Mouse (Mus musculus) embryonic facial prominence, embryonic 12.5 days (tissue): ENCODE results near the gene Ehmt2. TPM values are rescaled to one million over a fixed set of nuclear protein-coding genes. Genes with fewer than 3 reads are reported as not detected.
A peak's percentile ranks its signal among the peaks of the same experiment; 100 is the strongest.
"Not testable (repeated sequence)": the region's sequence is repeated elsewhere in the genome, so short reads cannot be mapped to it uniquely, and the experiment has no call there.

ENCODE experiments used
- ATAC-seq: fragments of 200-750 bp; cut with Nextera tagmentation; 2 replicates; pipeline ENCODE4 v1.8.0; 2017; ENCODE audit not compliant: insufficient number of reproducible peaks, insufficient read depth, low FRiP score, low TSS enrichment
- H3K27ac ChIP-seq: fragments of 300-500 bp; sonication (generic); 2 replicates; pipeline ENCODE4 v1.5.1; 2016; ENCODE audit warnings: mild to moderate bottlenecking
- H3K27me3 ChIP-seq: fragments of 300-500 bp; sonication (generic); 2 replicates; pipeline ENCODE4 v1.6.1; 2016; ENCODE audit warnings: mild to moderate bottlenecking, moderate library complexity
- H3K36me3 ChIP-seq: fragments of 300-500 bp; sonication (generic); 2 replicates; pipeline ENCODE4 v1.6.1; 2016; ENCODE audit warnings: mild to moderate bottlenecking
- H3K4me1 ChIP-seq: fragments of 300-500 bp; sonication (generic); 2 replicates; pipeline ENCODE4 v1.6.1; 2016
- H3K4me2 ChIP-seq: fragments of 300-500 bp; sonication (generic); replicated peaks from 2 replicates; pipeline ENCODE4 v1.6.1; 2016; ENCODE audit warnings: mild to moderate bottlenecking, moderate library complexity
- H3K4me3 ChIP-seq: fragments of 300-500 bp; sonication (generic); 2 replicates; pipeline ENCODE4 v1.5.1; 2016; ENCODE audit warnings: mild to moderate bottlenecking
- H3K9ac ChIP-seq: fragments of 300-500 bp; sonication (generic); 2 replicates; pipeline ENCODE4 v1.6.1; 2016; ENCODE audit warnings: mild to moderate bottlenecking, moderate library complexity
- H3K9me3 ChIP-seq: fragments of 300-500 bp; sonication (generic); 2 replicates; pipeline ENCODE4 v1.6.1; 2016; ENCODE audit warnings: mild to moderate bottlenecking, moderate library complexity
- WGBS: fragments of 180-500 bp; shearing (Covaris S2); methylation state at CpG from one replicate; pipeline ENCODE4 v1.1.7; 2016; 5-methylcytosine and 5-hydroxymethylcytosine counted together
- microRNA-seq: library from miRNA; unstranded; fragments of <30 nt; microRNA quantifications from one replicate; pipeline ENCODE4, GENCODE M21; 2017
- polyA plus RNA-seq: library from polyadenylated mRNA; unstranded; fragments of >200 nt; fragmentation: Nextera tagmentation; extraction: Ambion mirVana; gene quantifications from 2 replicates; pipeline ENCODE4 v1.2.1, GENCODE M21; 2016

The Ehmt2 gene
- polyA plus RNA-seq, 1 experiment from 2014 or later, result 111 TPM

- not testable (repeated sequence) for H3K9ac ChIP-seq, H3K36me3 ChIP-seq, H3K27me3 ChIP-seq, H3K27ac ChIP-seq, H3K9me3 ChIP-seq, H3K4me1 ChIP-seq
- 2% methylated on average over 31 of the region's 47 CpGs for WGBS
- H3K4me3 ChIP-seq, result peak overlapping the region; percentile 51
- ATAC-seq, result peak; percentile 12; the same call in 1 of the 2 replicates
- peak overlapping the region; percentile 57 for H3K4me2 ChIP-seq
These were observed 60.5 kb downstream of the Ehmt2 start for GRCm38 (mm10) chr17:34958734-34959129.

DNA sequence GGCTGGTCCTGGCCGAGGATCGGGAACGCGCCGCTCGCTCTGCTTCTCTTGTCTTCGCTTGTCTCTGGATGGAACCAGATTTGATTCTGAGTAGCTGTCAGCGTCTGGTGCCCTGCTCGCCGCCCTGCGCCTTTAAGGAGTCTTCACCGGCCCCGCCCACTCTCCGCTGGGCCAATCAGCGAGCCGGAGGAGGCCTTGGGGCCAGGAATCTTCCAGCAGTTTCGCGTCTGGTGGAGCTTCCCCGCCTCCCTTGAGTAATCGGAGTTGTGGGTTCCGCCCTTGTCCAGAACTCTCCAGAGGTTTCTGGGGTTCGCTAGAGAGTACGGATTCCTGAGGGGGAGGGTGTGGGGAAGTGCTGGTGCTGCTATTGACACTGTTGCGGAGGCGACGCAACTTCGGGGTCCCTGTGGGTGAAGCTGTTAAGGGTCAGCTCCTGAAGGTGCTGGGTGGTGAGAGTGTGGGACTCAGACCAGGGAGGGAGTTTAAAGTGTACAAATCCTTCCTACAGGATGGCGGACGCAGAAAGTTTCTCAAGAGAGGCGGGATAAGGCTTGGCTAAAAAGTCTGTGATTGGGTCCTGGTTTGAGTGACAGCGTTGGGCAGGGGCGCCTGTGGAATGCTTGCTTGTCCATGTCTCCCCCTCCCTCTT, 61.0 kb downstream of the Ehmt2 start, which contains the start of gene Hspa1b:
Gene Hspa1b, minus strand, starts transcription at position 109 of the 649 bp plus-strand sequence.
- Histone ChIP-seq H3K4me3 (peak within 1 kb of the TSS; percentile 51), H3K27ac (peak within 1 kb of the TSS; percentile 93), H3K4me2 (peak within 1 kb of the TSS; percentile 57), H3K9ac (peak within 1 kb of the TSS; percentile 65)
- not testable (repeated sequence) for H3K27me3 ChIP-seq, H3K36me3 ChIP-seq, H3K9me3 ChIP-seq, H3K4me1 ChIP-seq
- peak; percentile 84 for ATAC-seq
- WGBS, result under 1% methylated on average over 30 of the region's 32 CpGs

DNA sequence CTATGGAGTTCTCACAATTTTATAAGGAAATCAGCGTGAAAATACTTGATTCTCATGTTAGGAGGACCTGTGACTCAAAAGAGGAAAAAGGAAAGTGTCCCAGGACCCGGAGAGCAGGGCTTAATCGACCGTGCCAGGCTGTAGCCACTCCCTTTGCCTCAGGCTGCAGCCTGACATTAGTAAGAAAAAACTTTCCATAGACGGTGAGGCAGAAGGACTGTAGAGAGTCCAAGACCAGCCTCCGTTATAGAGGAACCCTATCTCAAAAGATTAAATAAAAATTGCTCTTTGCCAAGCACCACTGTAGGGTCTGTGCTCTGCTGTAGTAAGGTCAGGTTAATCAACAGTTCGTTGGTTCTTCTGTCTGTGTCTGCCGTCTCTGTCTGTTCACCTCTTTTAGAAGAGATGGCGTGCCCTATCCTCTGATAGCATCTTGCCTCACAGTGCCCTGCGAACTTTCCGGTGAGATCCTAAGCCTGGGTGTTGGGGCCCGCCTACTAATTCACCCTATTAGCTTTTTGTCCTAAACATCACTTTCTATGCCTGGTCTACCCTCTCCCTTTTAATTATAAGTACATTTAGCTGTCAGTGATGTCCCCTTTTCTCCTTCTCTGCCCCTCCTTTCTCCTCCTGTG, 61.7 kb downstream of the Ehmt2 start:
- no peak for ATAC-seq
- 0 out of 2 replicates have a peak, but pooled peaks cover 5% of the 10 kb centered on the region for H3K4me1 ChIP-seq
- 11% methylated on average over 12 of the region's 12 CpGs for WGBS
- H3K36me3 ChIP-seq, result no peaks in the 10 kb centered on the region
- H3K4me2 ChIP-seq, result peak overlapping the region; percentile 57
- H3K9me3 ChIP-seq, result no peaks in the 10 kb centered on the region
- H3K27me3 ChIP-seq, result peaks cover 8% of the 10 kb centered on the region
- peak overlapping the region; percentile 51 for H3K4me3 ChIP-seq
- H3K9ac ChIP-seq, result peak overlapping the region; percentile 31
- peak overlapping the region; percentile 93 for H3K27ac ChIP-seq

GRCm38 (mm10) chr17:34960702-34961493, 62.6 kb downstream of the Ehmt2 start:
- no peak overlapping the region for H3K9ac ChIP-seq
- H3K4me1 ChIP-seq, result 0 out of 2 replicates have a peak, but pooled peaks cover 5% of the 10 kb centered on the region
- H3K9me3 ChIP-seq, result no peaks in the 10 kb centered on the region
- no peak overlapping the region for H3K4me3 ChIP-seq
- peaks cover 4% of the 10 kb centered on the region for H3K27me3 ChIP-seq
- no peak for ATAC-seq
- no peak overlapping the region for H3K27ac ChIP-seq
- no peaks in the 10 kb centered on the region for H3K36me3 ChIP-seq
- H3K4me2 ChIP-seq, result no peak overlapping the region

DNA sequence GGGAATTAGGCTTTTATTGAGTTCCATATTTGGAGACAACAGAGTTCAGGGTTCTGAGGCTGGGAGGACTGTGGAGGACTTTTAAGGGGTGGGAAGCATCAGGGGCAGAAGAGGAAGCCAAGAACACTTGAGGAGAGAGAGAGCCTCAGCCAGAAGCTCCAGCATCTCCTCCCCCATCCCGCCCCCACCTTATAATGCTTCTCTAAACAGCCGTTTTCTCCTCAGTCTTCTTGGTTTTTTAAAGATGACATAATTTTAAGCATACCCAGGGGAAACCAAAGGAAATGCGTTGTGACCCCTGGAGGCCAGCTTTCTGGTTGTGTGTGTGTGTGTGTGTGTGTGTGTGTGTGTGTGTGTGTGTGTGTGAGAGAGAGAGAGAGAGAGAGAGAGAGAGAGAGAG, 63.9 kb downstream of the Ehmt2 start:
- 0 out of 2 replicates have a peak, but pooled peaks cover 5% of the 10 kb centered on the region for H3K4me1 ChIP-seq
- H3K27me3 ChIP-seq, result no peaks in the 10 kb centered on the region; the same call in 1 of the 2 replicates
- ATAC-seq, result no peak
- H3K4me3 ChIP-seq, result no peak overlapping the region
- H3K36me3 ChIP-seq, result no peaks in the 10 kb centered on the region
- no peaks in the 10 kb centered on the region for H3K9me3 ChIP-seq
- no peak overlapping the region for H3K4me2 ChIP-seq
- 25% methylated on average over 3 of the region's 3 CpGs for WGBS
- no peak overlapping the region for H3K27ac ChIP-seq
- no peak overlapping the region for H3K9ac ChIP-seq

GRCm38 (mm10) chr17:34962841-34963240, 64.6 kb downstream of the Ehmt2 start:
- H3K4me2 ChIP-seq, result no peak overlapping the region
- H3K4me3 ChIP-seq, result no peak overlapping the region
- no peaks in the 10 kb centered on the region for H3K36me3 ChIP-seq
- H3K9ac ChIP-seq, result no peak overlapping the region
- no peak for ATAC-seq
- H3K27me3 ChIP-seq, result peaks cover 5% of the 10 kb centered on the region
- 61% methylated on average over 1 of the region's 1 CpGs for WGBS
- 0 out of 2 replicates have a peak, but pooled peaks cover 5% of the 10 kb centered on the region for H3K4me1 ChIP-seq
- H3K9me3 ChIP-seq, result no peaks in the 10 kb centered on the region
- H3K27ac ChIP-seq, result no peak overlapping the region

Small RNA genes lying within 50 kb of the gene (microRNA-seq; reads per million reads assigned to microRNA genes)
- gene Mir6972, result not detected

Other genes with a start within 250 kb of the Ehmt2 start
- 0.01 and 0.05 TPM in 2 replicates for gene Tnxb, start 227.9 kb upstream of the Ehmt2 start, polyA plus RNA-seq
- gene C4b, start 154.6 kb upstream of the Ehmt2 start, polyA plus RNA-seq, result 0.05 TPM in 1 of 2 replicates, not detected in the other
- gene Cyp21a1, start 93.9 kb upstream of the Ehmt2 start, polyA plus RNA-seq, result not detected in 2 replicates
- gene Stk19, start 61.5 kb upstream of the Ehmt2 start, polyA plus RNA-seq, result 21.5 and 23.8 TPM in 2 replicates
- gene Dxo, start 61.5 kb upstream of the Ehmt2 start, polyA plus RNA-seq, result 65.5 and 77.7 TPM in 2 replicates
- gene Skiv2l, start 48.3 kb upstream of the Ehmt2 start, polyA plus RNA-seq, result 61.6 and 64.3 TPM in 2 replicates
- gene Nelfe, start 48.1 kb upstream of the Ehmt2 start, polyA plus RNA-seq, result 127 and 134 TPM in 2 replicates
- gene Cfb, start 36.0 kb upstream of the Ehmt2 start, polyA plus RNA-seq, result 1.1 and 1.7 TPM in 2 replicates
- gene Zbtb12, start 19.0 kb upstream of the Ehmt2 start, polyA plus RNA-seq, result 8.6 and 8.9 TPM in 2 replicates
- 0.31 TPM in 1 of 2 replicates, not detected in the other for gene Gm20547, start 16.4 kb upstream of the Ehmt2 start, polyA plus RNA-seq
- 1.2 and 2.5 TPM in 2 replicates for gene C2, start 204 bp upstream of the Ehmt2 start, polyA plus RNA-seq
- 0.29 TPM in 1 of 2 replicates, not detected in the other for gene Slc44a4, start 16.0 kb downstream of the Ehmt2 start, polyA plus RNA-seq
- gene Neu1, start 32.8 kb downstream of the Ehmt2 start, polyA plus RNA-seq, result 19.2 and 20.8 TPM in 2 replicates
- 0.33 and 0.36 TPM in 2 replicates for gene Hspa1b, start 60.8 kb downstream of the Ehmt2 start, polyA plus RNA-seq
- not detected in 2 replicates for gene Gm20481, start 71.4 kb downstream of the Ehmt2 start, polyA plus RNA-seq
- 4.2 and 4.9 TPM in 2 replicates for gene Hspa1a, start 73.7 kb downstream of the Ehmt2 start, polyA plus RNA-seq
- gene Hspa1l, start 74.2 kb downstream of the Ehmt2 start, polyA plus RNA-seq, result 0.84 and 0.99 TPM in 2 replicates
- 212 and 230 TPM in 2 replicates for gene Lsm2, start 83.4 kb downstream of the Ehmt2 start, polyA plus RNA-seq
- gene Vars, start 102.5 kb downstream of the Ehmt2 start, polyA plus RNA-seq, result 150 and 160 TPM in 2 replicates
- gene Vwa7, start 118.1 kb downstream of the Ehmt2 start, polyA plus RNA-seq, result 0.20 and 0.25 TPM in 2 replicates
- 8.7 and 9.5 TPM in 2 replicates for gene Sapcd1, start 129.5 kb downstream of the Ehmt2 start, polyA plus RNA-seq
- gene Msh5, start 148.3 kb downstream of the Ehmt2 start, polyA plus RNA-seq, result 3.7 and 4.2 TPM in 2 replicates
- gene Clic1, start 151.5 kb downstream of the Ehmt2 start, polyA plus RNA-seq, result 205 and 211 TPM in 2 replicates
- gene Ddah2, start 160.6 kb downstream of the Ehmt2 start, polyA plus RNA-seq, result 471 and 492 TPM in 2 replicates
- not detected in 2 replicates for gene Ly6g6c, start 166.9 kb downstream of the Ehmt2 start, polyA plus RNA-seq
- 0.61 and 0.99 TPM in 2 replicates for gene Mpig6b, start 167.7 kb downstream of the Ehmt2 start, polyA plus RNA-seq
- 1.1 and 1.3 TPM in 2 replicates for gene Ly6g6e, start 178.4 kb downstream of the Ehmt2 start, polyA plus RNA-seq
- gene Ly6g6d, start 179.6 kb downstream of the Ehmt2 start, polyA plus RNA-seq, result 0.68 TPM in 1 of 2 replicates, not detected in the other
- gene Ly6g6f, start 187.1 kb downstream of the Ehmt2 start, polyA plus RNA-seq, result 0.27 and 0.65 TPM in 2 replicates
- 83.3 and 86.7 TPM in 2 replicates for gene Abhd16a, start 190.8 kb downstream of the Ehmt2 start, polyA plus RNA-seq
- not detected in 2 replicates for gene Ly6g5c, start 209.8 kb downstream of the Ehmt2 start, polyA plus RNA-seq
- gene Ly6g5b, start 217.0 kb downstream of the Ehmt2 start, polyA plus RNA-seq, result 0.82 and 1.0 TPM in 2 replicates
- 22.4 and 25.5 TPM in 2 replicates for gene Gpank1, start 223.0 kb downstream of the Ehmt2 start, polyA plus RNA-seq
- 254 and 259 TPM in 2 replicates for gene Csnk2b, start 223.6 kb downstream of the Ehmt2 start, polyA plus RNA-seq
- gene D17H6S53E, start 227.9 kb downstream of the Ehmt2 start, polyA plus RNA-seq, result 9.3 and 10.7 TPM in 2 replicates
- gene Apom, start 233.6 kb downstream of the Ehmt2 start, polyA plus RNA-seq, result 0.46 and 0.49 TPM in 2 replicates
- gene Bag6, start 236.7 kb downstream of the Ehmt2 start, polyA plus RNA-seq, result 73.3 and 74.0 TPM in 2 replicates